Mouse (Mus musculus): ENCODE results near the gene Npas1. TPM values are rescaled to one million over a fixed set of nuclear protein-coding genes. Genes with fewer than 3 reads are reported as not detected.

The Npas1 gene
- polyA plus RNA-seq, 1 experiment from 2014 or later = 0.27 TPM

DNA sequence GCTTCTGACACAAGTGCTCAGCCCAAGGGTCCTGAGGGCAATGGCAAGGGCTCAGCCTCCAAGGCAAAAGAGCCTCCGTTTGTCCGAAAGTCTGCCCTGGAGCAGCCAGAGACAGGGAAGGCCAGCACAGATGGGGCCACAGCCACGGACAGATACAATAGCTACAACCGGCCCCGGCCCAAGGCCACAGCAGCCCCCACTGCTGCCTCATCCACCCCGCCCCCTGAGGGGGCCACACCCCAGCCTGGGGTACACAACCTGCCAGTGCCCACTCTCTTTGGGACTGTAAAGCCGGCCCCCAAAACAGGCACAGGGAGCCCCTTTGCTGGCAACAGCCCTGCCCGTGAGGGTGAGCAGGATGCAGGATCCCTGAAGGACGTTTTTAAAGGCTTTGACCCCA, 42.4 kb downstream of the Npas1 start:
- no peak for ATAC-seq
- H3K9me3 ChIP-seq (ENCODE audit: control insufficient read depth) = no peaks in the 10 kb centered on the region

DNA sequence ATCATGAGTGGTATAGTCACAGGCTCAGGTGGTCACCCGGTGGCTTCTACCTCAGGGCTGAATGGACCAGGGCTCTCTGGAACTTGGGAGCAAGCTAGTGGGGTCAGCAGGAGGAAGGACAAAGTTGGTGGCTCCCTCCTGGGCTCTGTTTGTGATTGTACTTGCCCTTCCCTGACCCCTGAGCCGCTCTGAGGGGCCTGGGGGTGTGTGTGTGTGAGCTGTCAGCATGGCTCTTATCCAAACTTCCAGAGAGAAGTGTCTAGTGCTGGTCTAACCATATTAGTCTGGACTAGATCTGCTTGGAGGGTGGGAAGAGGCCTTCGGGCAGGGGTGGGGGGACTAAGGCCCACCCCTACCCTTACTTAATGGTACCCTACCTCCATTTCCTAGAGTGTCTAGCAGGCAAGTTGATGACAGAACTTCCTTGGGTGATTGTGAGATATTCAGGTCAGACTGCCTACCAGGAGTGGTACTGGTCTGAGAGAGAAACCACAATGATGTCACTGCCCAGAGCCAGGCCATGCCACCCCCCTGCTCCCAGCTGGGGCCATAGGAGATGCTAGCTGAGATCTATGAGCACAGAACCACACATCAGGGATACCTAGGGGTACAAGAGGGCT, 44.1 kb downstream of the Npas1 start:
- 66% methylated on average over 3 of the region's 3 CpGs for WGBS
- Histone ChIP-seq H3K4me3 (ENCODE audit: low read depth, low read length) (no peak overlapping the region), H3K4me1 (replicated peaks; ENCODE audit: control insufficient read depth, insufficient read depth, low read length) (no peaks in the 10 kb centered on the region), H3K27ac (ENCODE audit: low read depth, low read length) (no peak overlapping the region), H3K27me3 (replicated peaks; ENCODE audit: control insufficient read depth, insufficient read depth, low read length) (no peaks in the 10 kb centered on the region), H3K4me2 (replicated peaks; ENCODE audit: low read depth) (no peak overlapping the region), H3K9ac (ENCODE audit: low read depth, low read length) (no peak overlapping the region), H3K36me3 (ENCODE audit: control insufficient read depth, insufficient read depth) (peaks cover 82% of the 10 kb centered on the region), H3K9me3 (ENCODE audit: control insufficient read depth) (no peaks in the 10 kb centered on the region)
- no peak for ATAC-seq
- TF ChIP-seq CTCF (IDR thresholded peaks at IDR 0.05; ENCODE audit: low read depth) = no peak

More for the DNA sequence above, 42.4 kb downstream of the Npas1 start:
- no peak overlapping the region for H3K9ac ChIP-seq (ENCODE audit: low read depth, low read length)
- H3K27me3 ChIP-seq (replicated peaks; ENCODE audit: control insufficient read depth, insufficient read depth, low read length) = no peaks in the 10 kb centered on the region
- no peak overlapping the region for H3K27ac ChIP-seq (ENCODE audit: low read depth, low read length)
- H3K4me3 ChIP-seq (ENCODE audit: low read depth, low read length) = no peak overlapping the region
- H3K36me3 ChIP-seq (ENCODE audit: control insufficient read depth, insufficient read depth) = peaks cover 65% of the 10 kb centered on the region
- H3K4me1 ChIP-seq (replicated peaks; ENCODE audit: control insufficient read depth, insufficient read depth, low read length) = no peaks in the 10 kb centered on the region
- no peak overlapping the region for H3K4me2 ChIP-seq (replicated peaks; ENCODE audit: low read depth)
- WGBS = 83% methylated on average over 9 of the region's 9 CpGs
- TF ChIP-seq CTCF (IDR thresholded peaks at IDR 0.05; ENCODE audit: low read depth) = no peak

DNA sequence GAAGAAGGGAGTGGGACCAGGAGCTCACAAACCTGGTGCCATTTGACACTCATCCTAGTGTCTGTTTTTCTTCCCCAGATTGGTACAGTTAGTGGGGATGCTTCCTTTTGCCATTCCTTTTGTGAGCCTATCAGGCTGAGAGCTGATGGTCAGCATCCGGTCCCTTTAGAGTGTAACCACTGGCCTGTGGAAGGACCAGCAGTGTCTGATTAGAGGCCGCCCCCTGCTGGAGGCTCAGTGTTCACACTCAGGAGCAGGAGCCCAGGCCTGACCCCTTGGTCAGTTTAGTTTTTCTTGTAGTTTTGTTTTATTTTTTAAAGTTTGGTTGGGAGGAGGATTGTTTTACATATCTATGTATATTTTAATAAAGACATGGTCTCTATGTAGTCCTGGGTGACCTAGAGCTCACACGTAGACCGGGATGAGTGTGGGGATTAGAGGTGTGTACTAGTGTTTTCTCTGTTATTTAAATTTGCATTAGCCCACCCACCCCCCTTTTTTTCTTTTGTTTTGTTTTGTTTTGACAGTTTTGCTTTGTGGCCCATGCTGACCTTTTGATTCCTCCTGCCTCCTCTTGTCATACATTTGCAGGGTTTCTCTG, 51.3 kb downstream of the Npas1 start:
- 54% methylated on average over 4 of the region's 4 CpGs for WGBS
- TF ChIP-seq CTCF (IDR thresholded peaks at IDR 0.05; ENCODE audit: low read depth) = peak; percentile 93
- peaks cover 87% of the 10 kb centered on the region for H3K36me3 ChIP-seq (ENCODE audit: control insufficient read depth, insufficient read depth)
- peak; percentile 73 for ATAC-seq
- H3K9ac ChIP-seq (ENCODE audit: low read depth, low read length) = no peak overlapping the region
- H3K4me3 ChIP-seq (ENCODE audit: low read depth, low read length) = no peak overlapping the region
- no peak overlapping the region for H3K4me2 ChIP-seq (replicated peaks; ENCODE audit: low read depth)
- H3K27ac ChIP-seq (ENCODE audit: low read depth, low read length) = peak overlapping the region; percentile 94
- H3K4me1 ChIP-seq (replicated peaks; ENCODE audit: control insufficient read depth, insufficient read depth, low read length) = 0 out of 2 replicates have a peak, but pooled peaks cover 3% of the 10 kb centered on the region
- H3K27me3 ChIP-seq (replicated peaks; ENCODE audit: control insufficient read depth, insufficient read depth, low read length) = no peaks in the 10 kb centered on the region
- H3K9me3 ChIP-seq (ENCODE audit: control insufficient read depth) = no peaks in the 10 kb centered on the region

DNA sequence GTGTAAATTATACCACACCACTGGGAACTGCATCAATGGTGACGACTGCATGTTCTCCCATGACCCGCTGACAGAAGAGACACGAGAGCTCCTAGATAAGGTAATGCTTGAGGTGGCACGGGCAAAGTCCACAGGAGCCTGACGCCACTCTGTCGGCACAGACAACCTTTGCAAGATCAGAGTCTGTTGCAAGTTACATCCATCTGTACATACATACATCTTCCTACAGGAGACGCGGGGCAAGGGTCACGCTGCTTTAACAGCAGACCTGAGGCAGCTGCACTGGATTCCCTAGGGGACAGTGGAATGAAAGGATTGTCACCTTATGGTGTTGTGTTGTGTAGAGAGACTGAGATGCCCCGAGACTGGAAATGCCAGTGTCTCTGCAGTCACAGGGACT, 51.8 kb downstream of the Npas1 start:
- 0 out of 2 replicates have a peak, but pooled peaks cover 5% of the 10 kb centered on the region for H3K4me1 ChIP-seq (replicated peaks; ENCODE audit: control insufficient read depth, insufficient read depth, low read length)
- H3K4me3 ChIP-seq (ENCODE audit: low read depth, low read length) = no peak overlapping the region
- no peak for TF ChIP-seq CTCF (IDR thresholded peaks at IDR 0.05; ENCODE audit: low read depth)
- peaks cover 87% of the 10 kb centered on the region for H3K36me3 ChIP-seq (ENCODE audit: control insufficient read depth, insufficient read depth)
- H3K27ac ChIP-seq (ENCODE audit: low read depth, low read length) = peak overlapping the region; percentile 94
- 43% methylated on average over 10 of the region's 10 CpGs for WGBS
- no peaks in the 10 kb centered on the region for H3K27me3 ChIP-seq (replicated peaks; ENCODE audit: control insufficient read depth, insufficient read depth, low read length)
- H3K9ac ChIP-seq (ENCODE audit: low read depth, low read length) = peak overlapping the region; percentile 34; the same call in 1 of the 2 replicates
- peak; percentile 84 for ATAC-seq
- H3K4me2 ChIP-seq (replicated peaks; ENCODE audit: low read depth) = no peak overlapping the region
- H3K9me3 ChIP-seq (ENCODE audit: control insufficient read depth) = no peaks in the 10 kb centered on the region

DNA sequence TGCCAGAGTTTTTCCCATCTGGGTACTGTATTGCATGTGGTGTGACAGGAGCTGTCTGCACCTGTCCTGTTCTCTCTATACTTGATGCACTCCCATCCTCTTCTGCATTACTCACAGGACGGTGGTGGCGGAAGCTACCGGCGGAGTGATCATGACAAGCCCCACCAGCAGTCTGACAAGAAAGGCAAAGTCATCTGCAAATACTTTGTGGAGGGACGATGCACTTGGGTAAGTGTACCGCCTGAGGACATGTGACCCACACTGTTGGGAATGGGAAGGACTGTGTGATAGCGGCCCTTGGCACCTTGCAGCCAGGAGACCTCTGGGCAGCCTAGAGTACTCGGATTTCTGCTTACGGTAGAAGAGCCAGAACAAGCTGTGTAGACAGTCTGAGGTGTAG, 53.8 kb downstream of the Npas1 start:
- Histone ChIP-seq H3K9ac (ENCODE audit: low read depth, low read length) (no peak overlapping the region), H3K4me2 (replicated peaks; ENCODE audit: low read depth) (no peak overlapping the region), H3K4me3 (ENCODE audit: low read depth, low read length) (no peak overlapping the region), H3K36me3 (ENCODE audit: control insufficient read depth, insufficient read depth) (peaks cover 87% of the 10 kb centered on the region), H3K27ac (ENCODE audit: low read depth, low read length) (peak overlapping the region; percentile 94), H3K4me1 (replicated peaks; ENCODE audit: control insufficient read depth, insufficient read depth, low read length) (0 out of 2 replicates have a peak, but pooled peaks cover 9% of the 10 kb centered on the region), H3K9me3 (ENCODE audit: control insufficient read depth) (no peaks in the 10 kb centered on the region), H3K27me3 (replicated peaks; ENCODE audit: control insufficient read depth, insufficient read depth, low read length) (no peaks in the 10 kb centered on the region)
- 77% methylated on average over 9 of the region's 9 CpGs for WGBS
- no peak for TF ChIP-seq CTCF (IDR thresholded peaks at IDR 0.05; ENCODE audit: low read depth)
- ATAC-seq = no peak

DNA sequence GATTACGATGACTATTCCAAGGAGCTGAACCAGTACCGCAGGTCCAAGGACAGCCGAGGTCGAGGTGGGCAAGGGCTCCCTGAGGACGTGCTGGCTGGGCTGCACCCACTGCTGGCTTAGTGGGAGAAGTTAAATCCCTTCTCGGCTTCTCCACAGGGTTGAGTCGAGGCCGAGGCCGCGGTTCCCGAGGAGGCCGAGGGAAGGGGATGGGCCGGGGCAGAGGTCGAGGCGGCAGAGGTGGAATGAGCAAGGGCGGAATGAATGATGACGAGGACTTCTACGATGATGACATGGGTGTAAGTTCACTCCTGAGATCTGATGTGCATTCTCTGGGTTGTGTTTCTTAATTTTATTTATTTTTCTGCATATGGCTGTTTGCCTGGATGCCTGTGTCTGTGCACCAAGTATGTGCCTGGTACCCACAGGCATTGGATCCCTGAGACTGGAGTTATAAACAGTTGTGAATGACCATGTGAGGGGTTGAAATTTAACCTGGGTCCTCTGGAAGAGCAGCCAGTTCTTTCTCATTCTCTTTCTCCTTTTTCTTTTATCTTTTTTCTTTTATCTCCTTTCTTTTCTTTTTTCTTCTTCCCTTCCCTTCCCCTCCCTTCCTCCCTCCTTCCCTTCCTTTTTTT, 55.2 kb downstream of the Npas1 start:
- no peak overlapping the region for H3K4me3 ChIP-seq (ENCODE audit: low read depth, low read length)
- 0 out of 2 replicates have a peak, but pooled peaks cover 9% of the 10 kb centered on the region for H3K4me1 ChIP-seq (replicated peaks; ENCODE audit: control insufficient read depth, insufficient read depth, low read length)
- peak overlapping the region; percentile 22; the same call in 1 of the 2 replicates for H3K9ac ChIP-seq (ENCODE audit: low read depth, low read length)
- TF ChIP-seq CTCF (IDR thresholded peaks at IDR 0.05; ENCODE audit: low read depth) = no peak
- WGBS = 51% methylated on average over 18 of the region's 18 CpGs
- H3K9me3 ChIP-seq (ENCODE audit: control insufficient read depth) = no peaks in the 10 kb centered on the region
- H3K27ac ChIP-seq (ENCODE audit: low read depth, low read length) = peak overlapping the region; percentile 95
- 0 out of 2 replicates have a peak overlapping the region, but pooled peaks have one; percentile 17 for H3K4me2 ChIP-seq (replicated peaks; ENCODE audit: low read depth)
- no peaks in the 10 kb centered on the region for H3K27me3 ChIP-seq (replicated peaks; ENCODE audit: control insufficient read depth, insufficient read depth, low read length)
- ATAC-seq = no peak
- H3K36me3 ChIP-seq (ENCODE audit: control insufficient read depth, insufficient read depth) = peaks cover 78% of the 10 kb centered on the region
